Mouse (Mus musculus) brain, embryonic 14.5 days (tissue): ENCODE data around the gene Mrps21.

Source experiments
- CTCF ChIP-seq: fragments of 200-500 bp; IDR thresholded peaks from 2 replicates; pipeline ENCODE4 v1.5.1; 2012; ENCODE audit warnings: inconsistent platforms, mild to moderate bottlenecking, moderate library complexity, borderline replicate concordance; ENCODE audit not compliant: insufficient read depth, insufficient read length; ENCODE audit errors: extremely low read depth
- POLR2A ChIP-seq: fragments of 200-500 bp; IDR thresholded peaks from 2 replicates; pipeline ENCODE4 v1.6.1; 2012; ENCODE audit warnings: mild to moderate bottlenecking, inconsistent platforms, borderline replicate concordance; ENCODE audit not compliant: poor library complexity, insufficient read depth, insufficient read length, severe bottlenecking; ENCODE audit errors: extremely low read depth

DNA sequence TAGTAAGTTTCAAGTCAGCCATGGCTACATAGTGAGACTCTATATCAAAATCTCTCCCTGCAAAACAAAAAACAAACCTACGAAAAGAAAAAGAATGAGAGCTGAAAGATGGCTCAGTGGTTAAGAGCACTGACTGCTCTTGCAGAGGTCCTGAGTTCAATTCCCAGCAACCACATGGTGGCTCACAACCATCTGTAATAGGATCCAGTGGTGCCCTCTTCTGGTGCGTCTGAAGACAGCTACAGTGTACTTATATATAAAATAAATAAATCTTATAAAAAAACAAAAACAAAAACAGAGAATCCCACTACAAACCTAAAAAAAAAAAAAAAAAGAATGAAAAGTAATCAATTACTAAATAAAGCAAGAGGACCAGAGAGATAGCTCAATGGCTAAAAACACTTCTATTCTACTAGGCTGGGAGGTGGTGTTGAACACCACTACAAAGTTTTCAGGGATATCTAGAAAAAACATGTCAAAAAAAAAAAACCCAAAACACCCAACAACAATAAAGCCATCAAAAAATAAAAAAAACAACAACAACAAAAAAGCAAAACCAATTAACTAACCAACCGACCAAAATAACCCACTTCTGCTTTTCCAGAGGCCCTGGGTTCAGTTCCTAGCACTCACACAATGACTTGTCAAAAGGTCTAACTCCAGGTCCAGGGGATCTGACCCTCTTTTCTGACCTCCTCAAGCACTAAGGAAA, 28.7 kb downstream of the Mrps21 start:
- TF ChIP-seq CTCF (no peak), POLR2A (no peak)
